Mouse (Mus musculus) intestine, embryonic 15.5 days (tissue): ENCODE measurements around the gene Tnip2. TPM values are rescaled to one million over a fixed set of nuclear protein-coding genes. Genes with fewer than 3 reads are reported as not detected.

Source experiments
- ATAC-seq: fragments of 200-750 bp; cut with Nextera tagmentation; 2 replicates; pipeline ENCODE4 v1.8.0; 2017; ENCODE audit warnings: moderate TSS enrichment, moderate library complexity
- H3K27ac ChIP-seq: fragments of 300-500 bp; sonication (generic); 2 replicates; pipeline ENCODE4 v1.5.1; 2015; ENCODE audit warnings: mild to moderate bottlenecking, inconsistent platforms
- H3K27me3 ChIP-seq: fragments of 300-500 bp; sonication (generic); replicated peaks from 2 replicates; pipeline ENCODE4 v1.6.1; 2015; ENCODE audit warnings: inconsistent platforms
- H3K36me3 ChIP-seq: fragments of 300-500 bp; sonication (generic); 2 replicates; pipeline ENCODE4 v1.6.1; 2015; ENCODE audit warnings: inconsistent platforms
- H3K4me1 ChIP-seq: fragments of 300-500 bp; sonication (generic); replicated peaks from 2 replicates; pipeline ENCODE4 v1.6.1; 2015; ENCODE audit warnings: inconsistent platforms
- H3K4me2 ChIP-seq: fragments of 300-500 bp; sonication (generic); replicated peaks from 2 replicates; pipeline ENCODE4 v1.6.1; 2015; ENCODE audit warnings: mild to moderate bottlenecking, inconsistent platforms
- H3K4me3 ChIP-seq: fragments of 300-500 bp; sonication (generic); replicated peaks from 2 replicates; pipeline ENCODE4 v1.5.1; 2015; ENCODE audit warnings: inconsistent platforms
- H3K9ac ChIP-seq: fragments of 300-500 bp; sonication (generic); 2 replicates; pipeline ENCODE4 v1.6.1; 2015; ENCODE audit warnings: inconsistent platforms
- H3K9me3 ChIP-seq: fragments of 300-500 bp; sonication (generic); 2 replicates; pipeline ENCODE4 v1.6.1; 2016; ENCODE audit warnings: inconsistent platforms
- WGBS: fragments of 180-500 bp; shearing (Covaris S2); methylation state at CpG from one replicate; pipeline ENCODE4 v1.1.7; 2015; 5-methylcytosine and 5-hydroxymethylcytosine counted together
- polyA plus RNA-seq: library from polyadenylated mRNA; unstranded; fragments of >200 nt; fragmentation: Nextera tagmentation; extraction: Ambion mirVana; gene quantifications from 2 replicates; pipeline ENCODE4 v1.2.1, GENCODE M21; 2015

The Tnip2 gene
- polyA plus RNA-seq, 1 experiment from 2014 or later, result 14.4 TPM

DNA sequence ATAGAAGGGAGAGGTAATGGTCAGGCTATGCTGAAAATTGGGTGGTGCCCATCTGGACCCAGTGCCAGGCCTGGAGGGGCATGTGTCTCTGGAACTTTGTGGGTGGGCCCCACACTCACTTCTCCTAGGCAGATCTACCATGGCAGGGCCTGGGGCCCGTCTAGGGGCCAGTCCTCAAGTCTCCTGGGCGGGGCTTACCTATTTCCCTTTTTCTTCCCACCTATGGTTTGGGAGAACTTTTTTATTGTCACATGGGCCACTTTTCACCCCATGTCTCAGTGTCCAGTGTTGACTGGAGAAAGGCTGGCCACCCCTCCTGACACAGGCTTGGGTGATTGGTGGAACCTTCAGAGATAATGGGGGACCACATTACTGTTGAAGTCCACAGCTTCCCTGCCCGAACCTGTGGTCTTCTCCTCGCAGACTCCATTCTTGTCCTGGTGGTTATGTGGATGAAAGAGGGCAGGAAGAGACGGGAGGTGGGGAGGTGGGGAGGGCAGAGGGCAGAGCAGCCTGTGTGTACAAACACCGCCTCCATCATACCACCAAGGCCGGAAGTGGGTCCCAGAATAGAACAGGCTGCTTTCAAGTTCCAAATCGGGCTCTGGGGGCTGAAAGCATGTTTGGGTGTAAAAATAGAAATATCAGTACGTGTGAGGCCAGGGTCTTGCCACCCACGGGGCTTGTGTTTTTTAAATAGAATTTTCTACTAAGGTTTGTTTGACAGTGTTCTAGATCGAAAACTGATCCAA lies 6.8 kb upstream of the Tnip2 start:
- H3K27me3 ChIP-seq, result no peaks in the 10 kb centered on the region

DNA sequence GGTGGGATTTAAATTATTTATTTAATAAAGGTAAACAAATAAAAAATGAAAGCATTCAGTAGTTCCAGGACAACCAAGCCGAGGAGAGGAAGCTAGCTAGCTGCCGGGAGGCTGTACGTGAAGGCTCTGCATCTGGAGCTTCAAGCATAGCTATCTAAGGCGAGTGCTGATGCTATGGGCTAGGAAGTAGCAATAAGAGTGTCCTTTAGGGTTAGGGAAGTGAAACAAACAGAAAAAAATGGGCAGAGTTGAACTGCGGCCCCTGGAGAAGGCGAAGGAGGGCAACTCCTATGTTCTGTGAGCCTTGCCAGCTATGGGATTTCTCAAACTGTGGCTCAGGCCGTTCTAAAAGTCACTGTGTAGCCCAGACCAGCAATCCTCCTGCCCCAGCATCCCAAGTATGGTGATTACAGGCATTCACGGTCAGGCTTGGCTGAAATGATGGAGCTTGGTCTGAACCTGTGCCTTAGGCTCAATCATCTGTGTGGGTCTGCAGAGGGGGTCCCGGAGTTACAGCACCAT lies 5.7 kb upstream of the Tnip2 start:
- H3K9me3 ChIP-seq, result no peaks in the 10 kb centered on the region
- 79% methylated on average over 9 of the region's 9 CpGs for WGBS
- H3K27ac ChIP-seq, result no peak overlapping the region
- no peaks in the 10 kb centered on the region for H3K27me3 ChIP-seq
- no peak overlapping the region for H3K9ac ChIP-seq
- no peak overlapping the region for H3K4me3 ChIP-seq
- no peak for ATAC-seq
- no peaks in the 10 kb centered on the region for H3K36me3 ChIP-seq
- H3K4me2 ChIP-seq, result no peak overlapping the region
- no peaks in the 10 kb centered on the region for H3K4me1 ChIP-seq

More for the DNA sequence above, 6.8 kb upstream of the Tnip2 start:
- WGBS, result 59% methylated on average over 11 of the region's 11 CpGs
- Histone ChIP-seq H3K4me2 (no peak overlapping the region), H3K4me1 (no peaks in the 10 kb centered on the region), H3K27ac (no peak overlapping the region), H3K36me3 (no peaks in the 10 kb centered on the region), H3K9ac (no peak overlapping the region), H3K9me3 (no peaks in the 10 kb centered on the region), H3K4me3 (no peak overlapping the region)
- ATAC-seq, result no peak

DNA sequence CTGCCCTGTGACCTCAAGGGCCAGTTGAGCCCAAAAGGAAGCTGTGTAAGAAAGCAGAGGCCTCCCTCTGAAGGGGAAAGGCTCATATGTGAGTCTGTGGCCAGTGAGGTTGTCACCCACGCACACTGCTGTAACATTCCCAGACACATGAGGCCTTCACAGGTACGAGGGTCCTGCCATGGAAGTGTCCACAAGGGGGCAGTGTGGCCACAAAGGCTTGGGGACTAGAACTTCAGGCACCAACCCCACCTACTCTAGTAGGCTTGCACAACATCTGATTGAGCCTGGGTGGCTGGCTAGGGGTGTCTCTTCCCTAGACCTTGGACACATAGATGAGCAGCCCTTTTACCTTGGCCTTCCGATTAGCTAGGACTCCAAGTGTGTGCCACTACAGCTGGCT lies 4.1 kb upstream of the Tnip2 start:
- no peak overlapping the region for H3K9ac ChIP-seq
- no peak overlapping the region for H3K4me2 ChIP-seq
- H3K4me1 ChIP-seq, result no peaks in the 10 kb centered on the region
- H3K27me3 ChIP-seq, result no peaks in the 10 kb centered on the region
- H3K36me3 ChIP-seq, result no peaks in the 10 kb centered on the region
- H3K27ac ChIP-seq, result no peak overlapping the region
- 25% methylated on average over 3 of the region's 3 CpGs for WGBS
- ATAC-seq, result no peak
- no peaks in the 10 kb centered on the region for H3K9me3 ChIP-seq
- no peak overlapping the region for H3K4me3 ChIP-seq

DNA sequence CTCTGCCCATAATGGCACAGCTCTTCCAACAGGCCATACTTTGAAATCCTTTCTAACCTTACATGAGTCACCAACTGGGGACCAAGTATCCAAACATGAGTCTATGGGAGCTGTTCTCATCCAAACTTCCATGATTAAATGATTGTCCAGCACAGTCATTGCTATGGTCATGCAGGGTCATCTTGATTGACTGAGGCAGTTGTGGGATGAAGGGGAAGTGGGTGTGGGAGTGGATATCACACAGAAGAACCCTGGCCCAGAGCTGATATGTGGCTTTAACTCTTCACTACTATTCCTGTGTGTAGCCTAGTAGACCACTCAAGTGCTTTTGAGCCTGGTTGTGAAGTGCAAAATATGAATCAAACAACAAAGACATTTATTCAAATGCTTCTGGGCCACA lies 1.3 kb upstream of the Tnip2 start:
- no peak for ATAC-seq
- Histone ChIP-seq H3K27me3 (no peaks in the 10 kb centered on the region), H3K36me3 (no peaks in the 10 kb centered on the region), H3K4me1 (no peaks in the 10 kb centered on the region), H3K9me3 (no peaks in the 10 kb centered on the region), H3K4me3 (no peak overlapping the region), H3K9ac (no peak overlapping the region), H3K27ac (no peak overlapping the region), H3K4me2 (no peak overlapping the region)

DNA sequence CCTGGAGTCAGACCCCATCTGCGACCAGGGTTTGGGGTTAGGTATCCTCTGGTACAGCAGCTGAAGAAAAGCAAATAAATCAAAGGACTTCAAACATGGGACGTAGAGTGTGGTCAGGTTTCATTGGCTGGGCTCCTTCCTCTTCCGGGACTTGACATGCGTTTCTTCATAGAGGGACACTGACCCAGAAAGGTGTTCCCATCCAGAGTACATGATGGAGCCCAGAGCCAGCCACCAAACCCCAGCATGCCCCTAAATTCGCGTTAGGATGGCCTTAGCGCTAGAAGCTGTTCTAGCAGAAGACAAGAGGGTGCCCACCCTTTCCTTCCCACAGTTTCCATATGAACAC lies 401 bp upstream of the Tnip2 start:
- ATAC-seq, result peak; percentile 73
- no peaks in the 10 kb centered on the region for H3K4me1 ChIP-seq
- H3K27ac ChIP-seq, result no peak overlapping the region
- WGBS, result 12% methylated on average over 7 of the region's 7 CpGs
- H3K4me3 ChIP-seq, result peak overlapping the region; percentile 77
- peak overlapping the region; percentile 91 for H3K4me2 ChIP-seq
- H3K36me3 ChIP-seq, result no peaks in the 10 kb centered on the region
- no peaks in the 10 kb centered on the region for H3K9me3 ChIP-seq
- no peaks in the 10 kb centered on the region for H3K27me3 ChIP-seq
- peak overlapping the region; percentile 37 for H3K9ac ChIP-seq

DNA sequence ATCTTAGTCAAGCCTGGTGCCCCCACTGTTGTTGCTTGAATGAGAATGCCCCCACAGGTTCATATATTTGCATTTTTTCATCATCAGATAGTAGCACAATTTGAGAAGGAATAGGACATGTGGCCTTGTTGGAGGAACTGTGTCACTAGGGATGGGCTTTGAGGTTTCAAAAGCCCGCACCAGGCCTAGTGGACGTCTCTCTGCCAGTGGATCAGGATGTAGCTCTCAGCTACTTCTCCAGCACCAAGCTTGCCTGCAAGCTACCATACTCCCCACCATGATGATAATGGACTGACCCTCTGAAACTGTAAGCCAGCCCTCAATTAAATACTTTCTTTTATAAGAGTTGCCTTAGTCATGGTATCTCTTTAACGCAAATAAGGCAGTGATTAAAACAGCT lies 1.3 kb downstream of the Tnip2 start:
- WGBS, result 92% methylated on average over 3 of the region's 3 CpGs
- Histone ChIP-seq H3K9me3 (no peaks in the 10 kb centered on the region), H3K4me1 (no peaks in the 10 kb centered on the region), H3K9ac (no peak overlapping the region), H3K27me3 (no peaks in the 10 kb centered on the region), H3K4me3 (no peak overlapping the region), H3K36me3 (no peaks in the 10 kb centered on the region), H3K4me2 (no peak overlapping the region), H3K27ac (no peak overlapping the region)
- no peak for ATAC-seq

DNA sequence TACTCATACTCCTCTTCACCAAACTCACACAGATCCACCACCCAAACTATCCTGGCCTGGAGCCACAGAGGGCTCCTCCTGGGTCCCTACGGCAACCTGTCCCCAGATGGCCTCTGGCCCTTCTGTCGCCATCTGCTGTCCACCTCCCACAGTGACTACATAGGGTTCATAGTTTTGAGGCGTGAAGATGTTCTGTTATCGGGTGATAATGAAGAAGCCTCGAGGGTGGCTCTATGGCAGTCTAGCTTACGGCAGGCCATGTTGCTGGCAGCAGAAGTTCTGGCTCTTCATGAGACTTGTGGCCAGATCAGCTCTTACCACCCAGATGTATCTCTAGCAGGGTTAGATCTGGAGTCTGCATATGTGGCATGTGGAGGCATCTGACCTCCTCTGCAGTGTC lies 11.0 kb downstream of the Tnip2 start:
- Histone ChIP-seq H3K27me3 (no peaks in the 10 kb centered on the region), H3K36me3 (no peaks in the 10 kb centered on the region), H3K4me1 (no peaks in the 10 kb centered on the region), H3K9me3 (no peaks in the 10 kb centered on the region), H3K27ac (no peak overlapping the region), H3K4me3 (no peak overlapping the region), H3K9ac (no peak overlapping the region), H3K4me2 (no peak overlapping the region)
- no peak for ATAC-seq
- 80% methylated on average over 6 of the region's 6 CpGs for WGBS

DNA sequence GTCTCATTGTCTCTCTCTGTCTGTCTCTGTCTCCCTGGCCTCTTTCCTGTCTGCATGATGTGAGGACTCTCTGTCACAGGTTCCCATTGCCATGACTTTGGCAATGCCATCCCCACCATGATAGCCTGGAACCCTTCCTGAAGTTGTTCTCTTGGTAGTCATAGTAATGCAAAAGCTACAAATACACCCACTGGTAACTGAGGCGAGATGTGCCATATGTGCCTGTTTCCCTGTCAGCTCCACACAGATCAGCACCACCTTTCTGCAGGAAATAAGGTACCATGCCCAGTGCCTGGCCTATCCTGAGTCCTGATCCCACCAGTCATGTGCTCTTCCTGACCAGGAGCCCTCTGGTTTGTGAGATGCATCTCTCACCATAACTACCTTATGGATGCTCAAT lies 11.4 kb downstream of the Tnip2 start:
- no peak overlapping the region for H3K27ac ChIP-seq
- no peak overlapping the region for H3K4me2 ChIP-seq
- no peak for ATAC-seq
- 93% methylated on average over 1 of the region's 1 CpGs for WGBS
- no peak overlapping the region for H3K4me3 ChIP-seq
- no peak overlapping the region for H3K9ac ChIP-seq
- H3K27me3 ChIP-seq, result no peaks in the 10 kb centered on the region
- no peaks in the 10 kb centered on the region for H3K36me3 ChIP-seq
- H3K4me1 ChIP-seq, result no peaks in the 10 kb centered on the region
- no peaks in the 10 kb centered on the region for H3K9me3 ChIP-seq

DNA sequence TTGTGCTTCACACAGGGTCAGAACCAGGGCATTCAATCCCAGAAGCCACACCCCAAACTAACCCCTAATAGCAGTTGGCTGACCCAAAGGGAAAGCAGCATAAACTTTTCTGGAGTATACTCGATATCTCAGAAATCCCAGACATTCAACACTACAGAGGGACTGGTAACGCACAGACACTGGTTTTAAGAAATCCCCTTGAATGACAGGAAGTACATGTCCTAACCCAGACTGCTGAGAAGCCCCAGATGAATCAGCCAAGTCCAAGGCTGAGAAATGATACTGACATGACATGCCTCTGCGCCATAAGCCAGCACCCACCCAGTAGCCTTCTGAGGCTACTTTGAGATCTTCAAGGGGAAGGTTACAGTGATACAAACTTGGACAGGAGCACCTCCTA lies 12.2 kb downstream of the Tnip2 start:
- Histone ChIP-seq H3K4me3 (no peak overlapping the region), H3K27me3 (no peaks in the 10 kb centered on the region), H3K27ac (no peak overlapping the region), H3K36me3 (no peaks in the 10 kb centered on the region), H3K9me3 (no peaks in the 10 kb centered on the region), H3K4me1 (no peaks in the 10 kb centered on the region), H3K9ac (no peak overlapping the region), H3K4me2 (no peak overlapping the region)
- 65% methylated on average over 3 of the region's 3 CpGs for WGBS
- no peak for ATAC-seq

DNA sequence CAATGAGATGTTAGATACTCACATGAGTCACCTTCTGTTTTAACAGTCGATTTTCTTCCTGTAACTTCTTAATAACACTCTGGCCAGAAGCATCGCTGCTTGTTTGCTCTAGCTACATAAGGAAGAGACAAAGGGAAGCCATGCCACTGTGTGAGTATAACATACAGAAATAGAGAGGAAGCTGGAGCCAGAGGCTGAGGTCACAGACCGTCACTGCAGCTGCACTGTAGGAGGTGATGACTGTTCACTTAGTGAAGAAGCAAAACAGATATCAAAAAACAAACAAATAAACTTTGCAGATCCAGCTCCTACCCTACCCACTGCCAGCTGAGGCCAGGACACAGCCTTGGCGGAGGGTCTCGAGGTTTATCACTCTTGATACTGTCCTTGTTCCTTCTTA lies 12.9 kb downstream of the Tnip2 start:
- no peak overlapping the region for H3K9ac ChIP-seq
- H3K27me3 ChIP-seq, result no peaks in the 10 kb centered on the region
- no peaks in the 10 kb centered on the region for H3K36me3 ChIP-seq
- 76% methylated on average over 5 of the region's 5 CpGs for WGBS
- H3K4me2 ChIP-seq, result no peak overlapping the region
- H3K4me1 ChIP-seq, result no peaks in the 10 kb centered on the region
- no peak overlapping the region for H3K4me3 ChIP-seq
- no peak for ATAC-seq
- H3K9me3 ChIP-seq, result no peaks in the 10 kb centered on the region
- no peak overlapping the region for H3K27ac ChIP-seq

DNA sequence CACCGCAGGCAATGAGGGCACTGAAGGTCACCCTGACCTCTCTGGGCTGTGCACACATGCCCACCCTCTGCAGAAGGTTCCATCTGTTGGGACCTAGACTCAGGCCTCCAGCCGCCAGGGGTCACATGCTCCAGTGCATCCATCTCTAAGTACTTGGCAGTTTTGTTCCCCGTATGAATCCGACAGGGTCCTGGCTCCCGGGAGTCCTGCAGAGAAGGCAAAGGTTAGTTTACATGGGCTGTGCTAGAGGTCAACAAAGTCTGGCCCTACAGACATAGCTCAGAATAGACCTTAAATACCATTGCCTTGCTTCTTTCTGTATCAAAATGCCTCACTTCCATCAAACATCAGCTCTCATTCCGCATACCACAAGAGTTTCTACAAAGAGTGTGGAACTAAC lies 17.0 kb downstream of the Tnip2 start:
- Histone ChIP-seq H3K4me3 (no peak overlapping the region), H3K9me3 (no peaks in the 10 kb centered on the region), H3K36me3 (no peaks in the 10 kb centered on the region), H3K27me3 (no peaks in the 10 kb centered on the region), H3K4me1 (no peaks in the 10 kb centered on the region), H3K4me2 (no peak overlapping the region), H3K27ac (no peak overlapping the region), H3K9ac (no peak overlapping the region)
- no peak for ATAC-seq
- WGBS, result 49% methylated on average over 6 of the region's 6 CpGs

DNA sequence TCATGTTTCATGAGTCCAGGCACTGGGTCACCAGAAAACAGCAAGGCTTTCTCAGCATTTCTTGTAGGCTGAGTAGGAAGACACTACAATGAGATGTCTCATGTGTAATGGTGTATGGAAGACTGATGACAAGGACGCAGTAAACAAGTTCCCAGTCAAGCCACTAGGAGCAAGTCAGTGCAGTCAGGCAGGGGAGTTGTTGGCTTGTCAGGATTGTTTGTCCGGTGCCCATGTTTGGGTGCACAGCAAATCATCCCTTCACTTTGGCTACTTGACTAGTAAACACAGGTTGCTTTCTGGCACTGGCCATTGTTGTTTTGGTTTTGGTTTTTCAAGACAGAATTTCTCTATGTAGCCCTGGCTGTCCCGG lies 24.4 kb downstream of the Tnip2 start:
- no peaks in the 10 kb centered on the region for H3K4me1 ChIP-seq
- ATAC-seq, result no peak
- WGBS, result 91% methylated on average over 3 of the region's 3 CpGs

DNA sequence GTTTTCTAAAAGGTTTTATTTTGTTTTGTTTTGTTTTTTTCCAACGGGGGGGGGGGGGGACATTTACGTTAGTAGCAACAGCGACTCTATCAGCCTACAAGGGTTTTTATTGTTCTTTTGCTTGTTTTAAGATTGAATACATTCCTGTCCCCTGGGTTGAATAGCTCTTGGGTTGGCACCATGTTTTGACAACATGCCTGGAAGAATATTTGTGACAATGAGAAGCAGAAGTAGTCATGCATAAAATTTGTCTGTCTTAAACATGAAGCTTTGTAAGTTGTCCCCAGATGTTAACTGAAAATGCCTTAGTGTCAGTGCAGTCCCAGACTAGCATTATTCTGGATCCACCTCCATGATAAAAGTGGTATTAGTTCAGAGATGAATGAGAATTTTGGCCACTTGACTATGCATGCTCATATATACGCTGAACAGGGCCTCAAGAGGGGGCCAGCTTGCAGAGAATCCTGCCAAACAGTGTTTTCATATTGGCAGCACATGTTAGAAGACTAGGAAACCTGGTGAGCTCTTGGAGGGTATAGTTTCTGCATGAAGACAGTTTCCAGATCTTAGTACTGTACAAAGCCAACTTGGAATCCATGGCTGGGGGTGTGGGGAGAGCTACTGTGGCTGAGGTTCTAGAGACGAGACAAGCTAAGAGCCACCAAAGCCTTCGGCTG lies 24.9 kb downstream of the Tnip2 start:
- no peaks in the 10 kb centered on the region for H3K27me3 ChIP-seq
- H3K4me2 ChIP-seq, result no peak overlapping the region
- 74% methylated on average over 6 of the region's 6 CpGs for WGBS
- no peaks in the 10 kb centered on the region for H3K9me3 ChIP-seq
- H3K9ac ChIP-seq, result no peak overlapping the region
- no peak for ATAC-seq
- no peak overlapping the region for H3K27ac ChIP-seq
- H3K4me1 ChIP-seq, result no peaks in the 10 kb centered on the region
- peaks cover 10% of the 10 kb centered on the region; the same call in 1 of the 2 replicates for H3K36me3 ChIP-seq
- H3K4me3 ChIP-seq, result no peak overlapping the region

More for the DNA sequence above, 24.4 kb downstream of the Tnip2 start:
- Histone ChIP-seq H3K9ac (no peak overlapping the region), H3K4me3 (no peak overlapping the region), H3K27ac (no peak overlapping the region), H3K27me3 (no peaks in the 10 kb centered on the region), H3K4me2 (no peak overlapping the region), H3K36me3 (peaks cover 10% of the 10 kb centered on the region; the same call in 1 of the 2 replicates), H3K9me3 (no peaks in the 10 kb centered on the region)
